Mouse (Mus musculus) erythroid progenitor cell, adult 5-6 weeks (primary cell): ENCODE data around the gene Tmem51. TPM values are rescaled to one million over a fixed set of nuclear protein-coding genes. Genes with fewer than 3 reads are reported as not detected.

Experiments
- ATAC-seq: replicated peaks from 2 replicates; pipeline ENCODE4 v1.8.0; 2016; ENCODE audit warnings: moderate number of reproducible peaks, mild to moderate bottlenecking, moderate TSS enrichment, inconsistent platforms; ENCODE audit not compliant: poor library complexity, low FRiP score, severe bottlenecking
- total RNA-seq, 2 experiments: library from RNA; stranded (forward) in 1 of 2; stranded (reverse) in 1 of 2; fragments of 150-400 nt in 1 of 2; fragments of 186-747, 209-891 nt in 1 of 2; gene quantifications; 2 replicates each; pipeline versions ENCODE4 v1.2.3 to v1.2.4; 2015 to 2017; ENCODE audit warnings: low replicate concordance in 2 of 2

The Tmem51 gene
- total RNA-seq, 2 experiments from 2014 or later: 1.4 TPM; not detected in 1

DNA sequence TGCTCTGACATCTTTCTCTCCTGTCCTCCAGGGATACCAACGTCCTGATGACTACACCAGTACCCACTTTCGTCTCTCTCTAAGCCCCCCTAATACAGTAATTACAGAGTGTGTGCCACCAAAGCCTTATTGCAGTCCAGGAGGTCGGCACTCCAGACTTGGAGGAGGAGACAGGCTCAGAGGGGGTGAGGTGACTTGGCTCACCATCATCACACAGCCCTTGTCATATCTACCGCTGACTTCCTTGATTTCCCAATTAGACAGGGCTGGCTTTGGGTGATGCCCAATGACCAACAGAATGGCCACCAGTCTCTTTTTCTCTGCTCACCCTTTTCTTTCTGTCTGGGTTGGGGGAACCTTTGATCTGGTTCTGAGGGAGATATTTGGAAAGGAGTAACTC lies 1.4 kb downstream of the Tmem51 start:
- ATAC-seq: no peak

DNA sequence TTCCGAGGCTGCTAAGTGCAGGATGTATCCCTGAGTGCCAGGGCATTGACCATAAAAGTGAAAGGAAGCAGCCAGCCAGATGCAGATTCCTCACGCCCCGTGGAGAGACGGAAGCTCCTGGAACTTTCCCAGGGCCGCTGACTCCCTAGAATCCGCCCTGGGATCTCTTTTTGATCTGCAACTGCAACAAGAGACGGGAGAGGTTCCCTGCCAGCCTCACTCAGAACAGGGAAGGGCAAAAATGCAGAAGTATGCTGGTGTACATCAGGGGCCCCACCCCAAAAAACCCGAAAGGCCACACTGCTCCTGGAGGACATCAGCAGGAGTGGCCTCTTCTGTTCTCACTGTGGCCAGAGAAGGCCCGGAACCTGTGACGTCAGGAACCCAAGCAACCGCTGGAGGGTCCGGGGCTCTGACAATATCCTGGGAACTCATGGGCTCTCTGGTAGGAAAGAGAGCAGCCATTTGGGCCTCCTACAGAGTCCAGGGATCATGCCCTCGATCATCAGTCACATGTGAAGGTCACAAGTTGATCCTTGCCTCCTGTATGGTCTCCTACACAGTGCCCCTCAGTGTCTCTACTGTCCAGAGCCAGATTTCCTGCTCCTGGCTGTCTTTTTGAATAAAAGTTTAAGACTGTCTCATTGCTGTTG lies 2.3 kb downstream of the Tmem51 start:
- no peak for ATAC-seq

DNA sequence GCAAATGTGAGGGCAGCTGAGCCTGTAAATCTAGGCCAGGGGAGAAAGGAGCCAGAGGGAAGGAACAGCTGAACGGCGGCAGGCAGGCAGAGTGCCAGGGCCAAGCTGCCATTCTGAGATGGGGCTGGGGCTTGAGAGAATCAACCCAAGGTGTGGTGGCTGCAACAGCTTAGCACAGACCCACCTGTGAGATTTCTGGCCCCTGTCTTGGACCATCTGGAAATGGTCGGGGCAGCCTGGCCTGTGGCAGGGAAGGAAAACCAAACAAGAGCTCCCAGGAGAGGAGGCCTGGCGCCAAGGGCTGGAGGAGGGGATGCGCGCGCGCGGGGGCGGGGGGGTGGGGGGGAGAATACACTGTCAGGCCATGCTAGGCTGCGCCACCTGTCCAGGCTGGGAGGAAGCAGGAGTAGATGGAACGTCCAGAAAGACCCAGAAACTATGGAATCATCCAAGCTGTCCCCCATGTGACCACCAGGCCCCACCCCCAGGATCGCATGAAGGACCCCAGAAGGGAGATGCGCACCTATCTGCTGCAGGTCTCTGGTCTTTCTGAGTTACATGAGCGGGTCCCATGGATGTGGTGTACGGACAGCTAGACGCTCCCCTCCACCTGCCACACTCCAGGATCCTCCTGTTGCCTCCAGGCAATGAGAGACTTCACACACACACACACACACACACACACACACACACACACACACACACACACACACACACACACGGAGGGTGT lies 3.0 kb downstream of the Tmem51 start:
- no peak for ATAC-seq

DNA sequence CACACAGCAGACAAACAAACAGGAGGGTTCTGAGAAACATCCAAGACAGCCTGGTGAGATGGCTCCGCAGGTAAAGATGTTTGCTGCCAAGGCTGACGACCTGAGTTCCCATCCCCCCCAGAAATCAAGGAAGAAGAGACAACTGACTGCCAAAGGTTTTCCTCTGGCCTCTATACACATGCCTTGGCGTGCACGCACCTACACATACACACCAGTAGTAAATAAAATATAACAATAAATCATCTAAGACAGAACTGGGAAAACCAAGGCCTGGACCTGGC lies 3.7 kb downstream of the Tmem51 start:
- no peak for ATAC-seq

DNA sequence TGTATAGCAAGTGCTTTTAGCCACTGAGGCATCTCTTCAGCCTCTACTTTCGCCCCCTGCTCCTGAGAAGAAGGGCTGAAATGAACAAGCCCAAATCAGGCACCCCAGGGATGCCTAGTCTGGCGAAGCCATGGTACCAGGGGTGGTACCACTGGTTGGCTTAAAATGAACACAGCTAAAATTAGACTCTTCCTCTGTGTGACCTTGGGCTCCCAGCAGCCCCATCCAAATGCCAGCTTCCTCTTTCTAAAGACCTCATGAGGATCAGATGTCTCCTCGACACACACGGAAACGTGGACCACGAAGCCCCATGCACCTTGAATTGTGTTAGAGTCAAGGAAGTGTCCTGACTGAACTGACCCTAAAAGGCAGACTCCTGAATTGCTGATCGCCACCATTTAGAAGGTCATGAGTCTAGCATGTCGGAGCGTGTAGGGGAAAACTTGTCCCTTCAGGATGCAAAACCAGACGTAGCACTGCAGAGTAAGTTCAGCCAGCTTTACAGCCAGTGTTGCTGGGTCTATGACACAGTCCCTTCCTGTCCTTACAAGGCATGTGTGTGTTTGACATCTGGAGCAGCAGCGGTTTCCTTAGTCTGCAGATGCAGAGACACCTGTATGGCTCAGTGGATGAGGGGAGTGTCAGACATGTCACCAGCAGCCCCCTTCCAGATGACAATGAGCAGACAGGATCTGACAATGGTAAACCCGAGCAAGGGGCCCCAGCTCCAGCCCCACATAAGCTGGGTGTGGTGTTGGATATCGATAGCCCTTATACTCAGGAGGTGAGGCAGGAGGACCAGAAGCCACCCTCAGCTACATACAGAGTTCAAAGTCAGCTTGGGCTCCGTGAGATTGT lies 4.2 kb downstream of the Tmem51 start:
- no peak for ATAC-seq

DNA sequence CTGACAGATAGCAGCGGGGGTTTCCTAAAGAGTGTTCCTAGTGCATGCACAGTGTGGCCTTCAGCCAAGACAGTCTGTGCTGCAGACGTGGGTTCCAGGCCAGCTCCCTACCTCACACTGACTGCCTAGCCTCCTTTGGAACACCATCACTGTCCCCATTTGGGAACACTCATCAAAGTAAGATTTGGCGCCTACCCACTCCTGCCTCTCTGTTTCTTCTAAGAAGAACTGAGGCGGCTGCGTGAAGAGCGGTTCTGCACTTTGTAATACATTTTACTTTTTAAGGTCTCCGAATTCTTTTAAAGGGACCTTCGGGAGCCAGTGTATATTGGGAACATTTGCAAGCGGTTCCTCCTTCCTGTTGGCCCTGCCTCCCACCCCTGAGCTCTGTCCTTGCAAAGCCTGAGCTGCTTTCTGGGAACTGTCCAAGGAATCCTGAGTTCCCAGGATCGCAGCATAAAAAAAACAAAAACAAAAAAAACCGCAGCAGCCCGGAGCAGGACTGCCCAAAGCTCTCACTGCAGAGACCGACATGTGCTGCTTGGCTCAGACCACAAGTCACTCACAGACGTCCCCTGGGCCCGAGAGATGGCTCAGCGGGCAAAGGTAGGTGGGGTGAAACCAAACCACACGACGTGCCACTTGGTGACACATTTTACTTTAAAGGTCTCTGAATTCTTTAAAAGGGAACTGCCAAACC lies 6.4 kb downstream of the Tmem51 start:
- no peak for ATAC-seq

DNA sequence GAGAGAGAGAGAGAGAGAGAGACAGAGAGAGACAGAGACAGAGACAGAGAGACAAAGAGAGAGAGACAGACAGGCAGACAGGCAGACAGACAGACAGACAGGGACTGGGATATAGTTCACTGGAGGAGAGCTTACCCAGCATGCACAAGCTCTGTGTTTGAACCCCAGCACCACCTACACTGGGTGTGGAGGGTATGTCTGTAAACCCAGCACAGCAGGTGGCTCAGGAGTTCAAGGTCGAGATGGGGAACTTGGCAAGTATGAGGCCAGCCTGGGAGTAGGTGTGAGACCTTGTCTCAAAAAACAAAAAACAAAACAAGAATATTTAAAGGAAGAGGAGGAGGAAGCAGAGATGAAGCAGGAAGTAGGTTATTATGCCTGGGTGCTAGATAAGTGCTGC lies 7.2 kb downstream of the Tmem51 start:
- no peak for ATAC-seq

DNA sequence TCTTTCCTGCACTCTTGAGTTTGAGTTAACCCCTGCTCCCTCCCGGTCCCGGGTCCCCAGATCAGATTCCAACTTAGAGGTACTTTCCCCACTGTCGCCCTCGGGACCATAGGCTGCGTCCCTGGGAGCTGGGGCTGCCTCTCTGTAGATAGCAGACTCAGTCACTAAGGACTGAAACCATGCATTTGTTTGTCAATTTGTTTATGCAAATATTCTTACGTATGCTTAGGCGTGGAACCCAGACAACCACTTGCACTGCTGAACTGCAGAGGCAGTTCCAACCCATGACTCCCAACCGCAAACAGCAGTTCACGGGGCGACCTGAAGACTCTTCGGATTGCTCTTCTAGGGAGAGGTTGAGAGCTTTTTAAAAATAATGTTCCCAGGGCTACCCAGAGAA lies 8.2 kb downstream of the Tmem51 start:
- ATAC-seq: no peak

DNA sequence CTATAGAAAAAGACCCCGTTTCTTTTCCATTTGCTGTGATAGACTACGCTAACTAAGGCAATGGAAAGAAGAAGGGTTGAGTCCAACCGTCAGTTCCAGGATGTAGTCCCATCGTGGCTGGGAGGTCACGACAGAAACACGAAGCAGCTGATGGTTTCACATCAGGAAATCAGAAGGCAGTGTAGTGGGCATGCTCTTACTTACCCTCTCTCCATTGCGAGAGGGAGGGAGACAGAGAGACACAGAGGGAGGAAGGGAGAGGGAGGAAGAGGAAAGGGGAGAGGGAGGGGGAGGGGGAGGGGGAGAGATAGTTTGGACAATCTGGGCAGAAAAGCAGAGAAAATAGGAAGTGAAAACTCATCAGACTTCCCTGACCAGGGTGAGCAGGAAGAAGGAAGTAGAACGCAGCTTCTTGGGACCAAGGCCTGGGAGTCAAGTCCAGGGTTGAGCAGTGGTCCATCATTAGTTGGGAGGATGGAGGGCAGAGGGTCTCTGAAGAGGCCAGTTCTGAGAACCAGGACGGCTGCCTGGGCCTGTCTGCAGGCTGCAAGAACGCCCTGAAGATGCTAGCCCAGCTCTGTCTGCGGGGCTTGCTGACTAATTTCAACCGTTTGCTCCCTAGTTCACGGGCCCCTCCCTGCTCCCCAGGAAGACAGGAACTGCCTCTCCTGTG lies 9.9 kb downstream of the Tmem51 start:
- no peak for ATAC-seq

DNA sequence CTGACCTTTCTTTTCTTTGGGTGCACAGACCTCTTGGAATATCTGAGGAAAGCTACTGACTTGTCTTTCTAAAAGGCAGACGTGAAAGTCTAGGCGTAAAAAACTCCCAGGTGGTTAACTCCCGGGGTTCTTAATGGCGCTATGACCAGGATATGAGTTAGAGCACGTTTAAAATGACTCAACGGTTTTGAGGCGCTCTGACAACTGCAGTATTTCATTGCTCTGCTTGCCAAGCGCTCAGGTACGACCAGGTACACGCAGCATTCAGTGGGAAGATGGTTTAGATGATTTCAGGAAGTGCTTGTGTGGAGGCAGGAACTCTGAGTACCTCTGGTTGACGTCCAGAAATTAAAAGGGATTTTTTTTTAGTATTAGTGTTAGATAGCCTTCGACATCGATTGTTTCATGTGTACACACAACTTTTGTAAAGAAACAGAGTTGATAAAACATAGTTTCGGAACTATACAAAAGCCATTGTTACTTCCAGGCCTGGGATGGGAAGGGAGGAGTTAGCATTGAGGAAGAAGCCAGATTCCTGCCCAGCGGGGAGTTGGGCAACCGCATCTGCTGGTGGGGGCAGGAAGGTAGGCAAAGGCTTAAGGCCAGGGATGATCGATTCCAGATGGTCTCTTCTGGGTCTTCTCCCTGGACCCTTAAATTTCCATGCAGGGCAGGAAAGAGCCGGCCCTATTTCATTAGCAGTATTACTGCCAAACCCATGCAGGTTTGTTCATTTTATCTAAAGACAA lies 12.7 kb downstream of the Tmem51 start:
- no peak for ATAC-seq

DNA sequence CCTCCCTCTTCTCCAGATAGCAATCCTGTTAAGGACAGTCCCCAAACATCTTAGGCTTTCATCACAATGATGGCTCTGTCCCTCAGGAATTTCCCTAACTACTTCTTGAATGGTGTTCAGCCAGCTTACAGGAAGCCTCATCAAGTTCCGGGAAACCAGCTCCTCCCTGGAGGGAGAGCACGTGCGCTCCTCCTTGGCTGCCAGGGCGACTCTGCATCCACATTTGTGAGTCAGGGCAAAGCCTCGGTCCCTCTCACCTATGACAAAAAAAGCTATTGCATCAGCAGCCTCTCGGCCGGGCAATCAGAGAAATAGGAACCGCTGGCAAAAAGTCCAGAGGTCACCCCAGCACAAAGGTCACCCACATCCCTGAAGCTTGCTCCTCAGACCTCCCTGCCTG lies 13.3 kb downstream of the Tmem51 start:
- ATAC-seq: no peak

DNA sequence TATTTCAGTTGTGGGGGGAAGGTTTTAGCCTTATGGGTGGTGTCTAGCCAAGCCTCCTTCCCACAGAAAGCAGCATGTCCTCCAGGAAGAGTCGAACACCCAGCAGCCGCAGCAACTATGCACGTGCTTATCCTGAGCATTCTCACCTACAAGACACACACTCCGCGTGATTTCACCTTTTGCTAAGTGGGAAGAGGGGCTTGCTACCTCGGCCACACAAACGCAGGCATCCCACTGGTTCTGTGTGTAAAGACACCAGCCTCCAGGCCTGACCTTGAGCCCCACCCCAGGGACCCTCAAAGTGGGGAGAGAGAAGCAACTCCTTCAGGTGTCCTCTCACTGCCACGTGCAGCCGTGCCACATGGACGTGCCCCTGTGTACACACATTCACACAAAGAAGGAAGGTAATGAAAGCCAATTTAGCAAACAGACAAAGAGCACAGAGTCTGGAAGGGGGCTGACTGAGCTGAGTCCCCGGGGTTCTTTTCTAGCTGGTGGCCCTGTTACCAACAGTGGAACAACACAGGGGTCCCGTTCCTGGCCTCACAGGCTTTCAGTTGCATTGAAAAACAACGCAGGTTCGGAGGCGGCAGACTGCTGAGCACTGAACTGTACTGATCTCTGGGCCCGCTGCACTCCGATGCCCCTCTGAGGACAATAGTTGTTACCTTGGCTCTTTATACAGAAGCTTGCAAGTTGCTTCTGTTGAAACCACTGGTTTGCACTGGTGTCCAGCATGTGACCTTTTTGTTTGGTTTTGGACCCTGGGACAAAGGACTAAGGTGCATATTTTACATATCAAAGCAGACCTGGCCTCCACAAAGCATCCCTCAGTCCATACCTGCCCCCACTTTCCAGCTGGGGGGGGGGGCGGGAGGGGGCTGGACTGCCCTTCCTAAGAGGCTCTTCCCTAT lies 14.9 kb downstream of the Tmem51 start:
- ATAC-seq: no peak

DNA sequence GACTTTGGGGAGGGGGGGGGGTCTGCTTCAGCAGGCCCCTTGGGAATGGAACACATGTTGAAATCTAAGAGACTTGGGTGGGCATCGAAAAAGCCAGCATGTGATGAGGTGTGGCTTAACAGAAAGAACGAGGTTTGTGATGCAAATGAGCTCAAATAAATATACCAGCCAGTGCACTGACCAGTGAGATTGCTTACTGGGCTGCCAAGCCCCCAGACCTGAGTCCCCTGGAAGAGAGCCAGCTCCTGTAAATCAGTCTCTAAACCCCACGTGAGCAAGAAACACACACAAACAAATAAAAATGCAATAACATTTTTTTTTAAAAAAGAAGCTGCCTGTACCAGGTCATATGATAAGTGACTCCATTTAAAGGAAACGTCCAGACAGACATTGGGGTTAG lies 17.5 kb downstream of the Tmem51 start:
- ATAC-seq: no peak

DNA sequence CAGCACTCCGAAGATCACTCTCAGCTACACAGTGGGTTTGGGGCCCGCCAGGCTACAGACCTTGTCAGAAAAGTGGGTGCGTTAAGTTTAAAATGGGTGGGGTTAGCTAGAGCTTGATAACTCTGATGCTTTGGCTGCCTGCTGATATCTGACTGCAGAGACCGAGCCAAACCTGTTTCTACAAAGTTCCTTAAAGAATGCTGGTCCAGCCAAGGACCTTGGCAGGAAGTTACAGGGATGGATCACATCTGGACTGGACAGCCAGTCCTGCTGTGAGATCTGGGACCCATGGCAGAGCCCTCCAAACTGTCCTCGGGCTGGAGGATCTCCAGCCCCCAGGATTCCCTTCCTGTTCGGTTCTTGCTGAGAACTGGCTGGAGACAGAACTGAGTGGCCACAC lies 18.3 kb downstream of the Tmem51 start:
- 0 out of 2 replicates have a peak, but pooled peaks have one; percentile 29 for ATAC-seq

DNA sequence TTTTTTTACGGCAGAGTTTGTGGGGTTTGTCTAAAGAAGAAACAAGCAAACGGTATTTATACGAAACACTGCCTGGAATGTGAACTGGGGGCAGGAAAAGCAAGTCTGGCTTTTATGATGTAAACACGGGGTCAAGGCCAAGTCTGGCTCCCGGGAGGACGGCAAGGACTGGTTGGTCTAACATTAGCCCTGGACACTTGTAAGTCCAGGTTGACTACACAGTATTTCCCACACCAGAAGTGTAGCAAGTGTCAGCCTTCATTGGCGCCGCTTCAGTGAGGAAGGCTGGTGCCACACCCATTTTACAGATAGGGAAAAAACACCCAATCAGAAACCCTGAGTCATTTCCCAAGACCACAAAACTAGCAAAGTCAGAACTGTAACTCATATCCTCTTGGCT lies 18.8 kb downstream of the Tmem51 start:
- 0 out of 2 replicates have a peak, but pooled peaks have one; percentile 43 for ATAC-seq

DNA sequence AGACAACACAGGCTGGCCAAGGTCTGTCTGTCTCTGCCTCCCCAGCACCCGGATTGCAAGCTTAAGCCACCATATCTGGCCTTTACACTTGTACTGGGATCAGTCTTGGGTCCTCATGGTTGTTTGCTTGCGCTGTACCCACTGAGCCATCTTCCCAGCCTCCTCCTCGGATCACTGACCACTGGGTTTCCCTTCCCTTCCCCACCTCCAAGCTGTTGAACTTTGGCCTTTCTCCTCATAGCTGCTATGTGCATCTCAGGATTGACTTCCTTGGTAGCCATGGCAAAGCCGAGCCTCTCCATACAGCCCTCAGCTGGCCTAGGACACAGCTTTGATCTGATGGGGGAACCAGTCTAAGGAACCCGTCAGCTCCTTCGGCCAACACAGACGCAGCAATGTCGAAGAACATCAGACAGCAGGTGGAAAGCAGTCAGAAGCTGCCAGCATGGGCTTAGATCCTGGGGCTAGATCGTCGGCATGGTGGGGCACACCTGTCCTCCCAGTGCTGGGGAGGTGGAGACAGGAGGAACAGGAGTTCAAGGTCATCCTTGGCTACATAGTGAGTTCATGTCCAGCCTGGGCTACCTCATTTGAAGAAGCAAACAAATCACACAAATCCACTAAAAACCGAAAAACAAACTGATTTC lies 19.4 kb downstream of the Tmem51 start:
- no peak for ATAC-seq

DNA sequence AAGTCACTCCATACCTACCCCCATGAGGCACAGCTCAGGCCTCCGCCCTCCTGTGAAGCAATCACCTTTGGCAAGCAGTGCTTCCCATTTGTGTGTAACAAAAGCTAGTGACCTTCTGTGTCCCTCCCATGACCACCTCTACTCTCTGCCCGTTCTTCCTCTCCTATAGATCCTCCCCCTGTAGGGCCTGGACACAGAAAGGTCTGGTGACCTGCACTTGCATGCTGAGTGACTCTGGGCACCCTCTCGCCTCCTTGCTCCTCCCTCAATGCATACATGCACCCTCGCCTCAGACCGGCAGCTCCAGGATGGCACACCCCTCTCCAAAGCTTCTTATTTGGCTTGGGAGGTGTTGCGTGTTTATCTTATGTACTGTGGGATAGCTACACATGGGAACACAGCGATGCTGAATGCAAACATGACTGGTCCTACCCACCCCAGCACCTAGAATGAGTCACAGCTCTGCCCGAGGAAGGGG lies 21.0 kb downstream of the Tmem51 start:
- ATAC-seq: no peak
